Mouse (Mus musculus): Measurements from ENCODE around the gene Zfp653.

DNA sequence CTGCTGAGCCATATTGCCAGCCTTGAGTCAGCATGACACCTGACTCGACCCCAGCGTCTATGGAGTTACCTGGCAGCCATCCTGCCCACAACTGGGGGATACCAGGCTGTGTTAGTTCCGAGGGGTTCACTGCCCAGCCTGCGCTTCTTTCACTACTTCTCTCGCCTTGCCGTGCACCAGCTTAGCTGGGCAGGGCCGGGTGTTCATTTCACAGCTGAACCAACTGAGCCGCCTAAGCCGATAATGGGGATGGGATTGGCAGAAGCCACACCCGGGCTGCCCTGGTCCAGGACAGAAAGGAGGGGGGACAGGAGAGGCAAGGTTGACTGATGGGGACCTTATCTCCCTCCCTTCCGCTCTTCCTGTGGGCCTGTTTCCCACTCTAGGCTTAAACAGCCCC is 21.9 kb downstream of the Zfp653 start:
- no peak for TF ChIP-seq HCFC1 (IDR thresholded peaks at IDR 0.05; ENCODE audit: low read depth, low read length)
- no peak for TF ChIP-seq CTCF (conservative IDR thresholded peaks at IDR 0.05 in 1 of 2, IDR thresholded peaks at IDR 0.05 in 1 of 2; ENCODE audit: low read depth in 2 of 2, low read length in 2 of 2)
- TF ChIP-seq NRF1 (IDR thresholded peaks at IDR 0.05; ENCODE audit: low read depth, low read length), result no peak
- TF ChIP-seq ETS1 (conservative IDR thresholded peaks at IDR 0.05; ENCODE audit: low read depth, low read length), result no peak
- no peak for TF ChIP-seq JUND (conservative IDR thresholded peaks at IDR 0.05; ENCODE audit: low read depth, low read length)
- TF ChIP-seq ZKSCAN1 (IDR thresholded peaks at IDR 0.05; ENCODE audit: borderline replicate concordance, low read depth, low read length), result no peak
- TF ChIP-seq ELF1 (IDR thresholded peaks at IDR 0.05; ENCODE audit: low read depth, low read length), result no peak
